Mouse (Mus musculus) embryonic fibroblast, embryonic 13.5 days (primary cell): ENCODE data around the gene Ppp6r2. TPM values are rescaled to one million over a fixed set of nuclear protein-coding genes. Genes with fewer than 3 reads are reported as not detected.

Experiments used
- H3K27ac ChIP-seq: 2 replicates; pipeline ENCODE4 v1.5.1; 2012; ENCODE audit warnings: low read length, control low read depth, inconsistent platforms; ENCODE audit not compliant: insufficient read depth
- H3K4me1 ChIP-seq: 2 replicates; pipeline ENCODE4 v1.6.1; 2011; ENCODE audit warnings: low read length; ENCODE audit not compliant: control insufficient read depth, insufficient read depth
- H3K4me3 ChIP-seq: 2 replicates; pipeline ENCODE4 v1.5.1; 2011; ENCODE audit warnings: mild to moderate bottlenecking, control low read depth, low read length; ENCODE audit not compliant: insufficient read depth
- CTCF ChIP-seq: IDR thresholded peaks from 2 replicates; pipeline ENCODE4 v1.5.1; 2011; ENCODE audit warnings: mild to moderate bottlenecking, control low read depth, low read length, moderate library complexity, borderline replicate concordance; ENCODE audit not compliant: insufficient read depth
- POLR2A ChIP-seq: IDR thresholded peaks from 2 replicates; pipeline ENCODE4 v1.6.1; 2011; ENCODE audit warnings: low read depth, mild to moderate bottlenecking, control low read depth, low read length, moderate library complexity
- polyA plus RNA-seq: library from polyadenylated mRNA; stranded (reverse); fragments of >200 nt; gene quantifications from 2 replicates; pipeline ENCODE4 v1.2.4, GENCODE M21; 2011; ENCODE audit warnings: low read depth; ENCODE audit not compliant: missing spikeins, insufficient read length

Gene Ppp6r2
- polyA plus RNA-seq = 32.4 and 43.1 TPM in 2 replicates

- peak within 1 kb of the TSS; percentile 87 for H3K4me3 ChIP-seq
- no peaks in the 10 kb centered on the region for H3K4me1 ChIP-seq
- H3K27ac ChIP-seq = peak within 1 kb of the TSS; percentile 39
- peak; percentile 60 for TF ChIP-seq POLR2A
- TF ChIP-seq CTCF = no peak
Observed at GRCm38 (mm10) chr15:89210915-89211715, at the start of gene Ppp6r2. Gene Ppp6r2, plus strand, starts transcription at chr15:89211553.

- H3K27ac ChIP-seq = no peak overlapping the region
- H3K4me3 ChIP-seq = no peak overlapping the region
- no peak for TF ChIP-seq POLR2A
- no peak for TF ChIP-seq CTCF
- peaks cover 9% of the 10 kb centered on the region for H3K4me1 ChIP-seq
Observed at GRCm38 (mm10) chr15:89165478-89165877, 45.9 kb upstream of the Ppp6r2 start.

GRCm38 (mm10) chr15:89168922-89169321 is 42.4 kb upstream of the Ppp6r2 start:
- Histone ChIP-seq H3K27ac (peak overlapping the region; percentile 77), H3K4me1 (peaks cover 9% of the 10 kb centered on the region), H3K4me3 (peak overlapping the region; percentile 31)
- TF ChIP-seq POLR2A (no peak), CTCF (no peak)

- Histone ChIP-seq H3K4me3 (peak overlapping the region; percentile 31), H3K27ac (peak overlapping the region; percentile 77), H3K4me1 (peaks cover 9% of the 10 kb centered on the region)
- peak; percentile 67 for TF ChIP-seq POLR2A
- TF ChIP-seq CTCF = no peak
Observed at GRCm38 (mm10) chr15:89169431-89169830, 41.9 kb upstream of the Ppp6r2 start.

- H3K4me1 ChIP-seq = peaks cover 9% of the 10 kb centered on the region
- no peak for TF ChIP-seq CTCF
- no peak for TF ChIP-seq POLR2A
- no peak overlapping the region for H3K4me3 ChIP-seq
- peak overlapping the region; percentile 62 for H3K27ac ChIP-seq
Observed at GRCm38 (mm10) chr15:89170102-89170501, 41.3 kb upstream of the Ppp6r2 start.

GRCm38 (mm10) chr15:89171526-89172051 is 39.8 kb upstream of the Ppp6r2 start:
- TF ChIP-seq CTCF (no peak), POLR2A (no peak)
- Histone ChIP-seq H3K4me1 (peaks cover 9% of the 10 kb centered on the region), H3K27ac (no peak overlapping the region), H3K4me3 (no peak overlapping the region)

- Histone ChIP-seq H3K4me1 (peaks cover 11% of the 10 kb centered on the region), H3K27ac (peak overlapping the region; percentile 45), H3K4me3 (peak overlapping the region; percentile 41)
- TF ChIP-seq CTCF = no peak
- TF ChIP-seq POLR2A = no peak
Observed at GRCm38 (mm10) chr15:89172276-89172935, 38.9 kb upstream of the Ppp6r2 start.

- Histone ChIP-seq H3K4me3 (peak overlapping the region; percentile 41), H3K27ac (peak overlapping the region; percentile 45), H3K4me1 (peaks cover 17% of the 10 kb centered on the region)
- no peak for TF ChIP-seq CTCF
- TF ChIP-seq POLR2A = no peak
Observed at GRCm38 (mm10) chr15:89173024-89173905, 38.1 kb upstream of the Ppp6r2 start.

- H3K4me1 ChIP-seq = peaks cover 18% of the 10 kb centered on the region
- no peak overlapping the region for H3K27ac ChIP-seq
- peak overlapping the region; percentile 41 for H3K4me3 ChIP-seq
- TF ChIP-seq POLR2A = no peak
- no peak for TF ChIP-seq CTCF
Observed at GRCm38 (mm10) chr15:89173906-89174214, 37.5 kb upstream of the Ppp6r2 start.
